Mouse (Mus musculus): ENCODE results near the gene Csdc2. TPM values are rescaled to one million over a fixed set of nuclear protein-coding genes. Genes with fewer than 3 reads are reported as not detected.
A peak's percentile ranks its signal among the peaks of the same experiment; 100 is the strongest.

Gene Csdc2
- total RNA-seq, 1 experiment: 1.2 TPM

GRCm38 (mm10) chr15:81961078-81961451 lies 24.5 kb downstream of the Csdc2 start:
- no peak overlapping the region; the same call in 1 of the 2 replicates for H3K27ac ChIP-seq (ENCODE audit: insufficient read depth, low read depth, low read length, poor library complexity, severe bottlenecking)

GRCm38 (mm10) chr15:81964262-81964661 lies 27.7 kb downstream of the Csdc2 start:
- Histone ChIP-seq H3K4me1 (ENCODE audit: control insufficient read depth in 2 of 2, insufficient read depth in 2 of 2, low read length in 2 of 2, poor library complexity in 1 of 2) (peaks cover 7 to 16% of the 10 kb centered on the region in 2 experiments; a peak in 3 of 4 replicates), H3K27ac (ENCODE audit: insufficient read depth, low read depth, low read length, poor library complexity, severe bottlenecking) (no peak overlapping the region), H3K9me3 (ENCODE audit: control insufficient read depth, insufficient read depth, low read depth, low read length) (no peaks in the 10 kb centered on the region), H3K36me3 (ENCODE audit: control insufficient read depth, insufficient read depth, low read length, poor library complexity, severe bottlenecking) (no peaks in the 10 kb centered on the region), H3K4me3 (ENCODE audit: insufficient read depth in 1 of 2, low read depth in 1 of 2, low read length in 2 of 2, poor library complexity in 1 of 2, severe bottlenecking in 1 of 2) (no peak overlapping the region), H3K9ac (ENCODE audit: insufficient read depth, low read depth, low read length, poor library complexity, severe bottlenecking) (no peak overlapping the region)
- in situ Hi-C loops (cut with MboI; ENCODE audit: low sequenced_read_pairs in 2 of 2, unreplicated experiment in 2 of 2): no loop called here
- TF ChIP-seq ZC3H11A (IDR thresholded peaks at IDR 0.05; ENCODE audit: borderline replicate concordance, low read depth, low read length) (no peak), ZNF384 (IDR thresholded peaks at IDR 0.05; ENCODE audit: low read depth, low read length) (0 out of 2 replicates have a peak, but pooled peaks have one; percentile 29)
- no peak for DNase-seq (ENCODE audit: low read depth, low spot score)

More at GRCm38 (mm10) chr15:81961078-81961451, 24.5 kb downstream of the Csdc2 start:
- Histone ChIP-seq H3K36me3 (ENCODE audit: control insufficient read depth, insufficient read depth, low read length, poor library complexity, severe bottlenecking) (peaks cover 23% of the 10 kb centered on the region), H3K4me1 (ENCODE audit: control insufficient read depth in 2 of 2, insufficient read depth in 2 of 2, low read length in 2 of 2, poor library complexity in 1 of 2) (peaks cover 5 to 15% of the 10 kb centered on the region in 2 experiments; a peak in 3 of 4 replicates), H3K4me3 (ENCODE audit: insufficient read depth in 1 of 2, low read depth in 1 of 2, low read length in 2 of 2, poor library complexity in 1 of 2, severe bottlenecking in 1 of 2) (peak overlapping the region in 1 of 2 experiments; percentile 55; a peak in 3 of 4 replicates), H3K9me3 (ENCODE audit: control insufficient read depth, insufficient read depth, low read depth, low read length) (no peaks in the 10 kb centered on the region), H3K9ac (ENCODE audit: insufficient read depth, low read depth, low read length, poor library complexity, severe bottlenecking) (no peak overlapping the region; the same call in 1 of the 2 replicates)
- in situ Hi-C loops (cut with MboI; ENCODE audit: low sequenced_read_pairs in 2 of 2, unreplicated experiment in 2 of 2): no loop called here
- no peak for DNase-seq (ENCODE audit: low read depth, low spot score)
- TF ChIP-seq CHD2 (IDR thresholded peaks at IDR 0.05; ENCODE audit: low read depth, low read length) (peak; percentile 37; the same call in 1 of the 2 replicates), MAFK (IDR thresholded peaks at IDR 0.05; ENCODE audit: insufficient read depth, low read depth, low read length) (0 out of 2 replicates have a peak, but pooled peaks have one; percentile 54), ZNF384 (IDR thresholded peaks at IDR 0.05; ENCODE audit: low read depth, low read length) (no peak)

- H3K27ac ChIP-seq (ENCODE audit: insufficient read depth, low read depth, low read length, poor library complexity, severe bottlenecking): no peak overlapping the region
- no peak overlapping the region for H3K9ac ChIP-seq (ENCODE audit: insufficient read depth, low read depth, low read length, poor library complexity, severe bottlenecking)
- in situ Hi-C loops (cut with MboI; ENCODE audit: low sequenced_read_pairs in 2 of 2, unreplicated experiment in 2 of 2): no loop called here
- no peak for TF ChIP-seq HCFC1 (IDR thresholded peaks at IDR 0.05; ENCODE audit: borderline replicate concordance, insufficient read depth, low read length)
- TF ChIP-seq CHD2 (IDR thresholded peaks at IDR 0.05; ENCODE audit: low read depth, low read length): no peak
- no peak for TF ChIP-seq ZC3H11A (IDR thresholded peaks at IDR 0.05; ENCODE audit: borderline replicate concordance, low read depth, low read length)
- TF ChIP-seq ZNF384 (IDR thresholded peaks at IDR 0.05; ENCODE audit: low read depth, low read length): no peak
- no peak for TF ChIP-seq MAFK (IDR thresholded peaks at IDR 0.05; ENCODE audit: insufficient read depth, low read depth, low read length)
- no peaks in the 10 kb centered on the region for H3K36me3 ChIP-seq (ENCODE audit: control insufficient read depth, insufficient read depth, low read length, poor library complexity, severe bottlenecking)
- no peaks in the 10 kb centered on the region for H3K9me3 ChIP-seq (ENCODE audit: control insufficient read depth, insufficient read depth, low read depth, low read length)
- peaks cover 7 to 16% of the 10 kb centered on the region in 2 experiments; a peak in 3 of 4 replicates for H3K4me1 ChIP-seq (ENCODE audit: control insufficient read depth in 2 of 2, insufficient read depth in 2 of 2, low read length in 2 of 2, poor library complexity in 1 of 2)
- no peak overlapping the region for H3K4me3 ChIP-seq (ENCODE audit: insufficient read depth in 1 of 2, low read depth in 1 of 2, low read length in 2 of 2, poor library complexity in 1 of 2, severe bottlenecking in 1 of 2)
- DNase-seq (ENCODE audit: low read depth, low spot score): no peak
These were observed 28.5 kb downstream of the Csdc2 start for GRCm38 (mm10) chr15:81964980-81965545.

GRCm38 (mm10) chr15:81966062-81966829 lies 29.7 kb downstream of the Csdc2 start:
- in situ Hi-C loops (cut with MboI; ENCODE audit: low sequenced_read_pairs in 2 of 2, unreplicated experiment in 2 of 2): no loop called here
- Histone ChIP-seq H3K4me3 (ENCODE audit: insufficient read depth in 1 of 2, low read depth in 1 of 2, low read length in 2 of 2, poor library complexity in 1 of 2, severe bottlenecking in 1 of 2) (no peak overlapping the region), H3K9ac (ENCODE audit: insufficient read depth, low read depth, low read length, poor library complexity, severe bottlenecking) (no peak overlapping the region), H3K36me3 (ENCODE audit: control insufficient read depth, insufficient read depth, low read length, poor library complexity, severe bottlenecking) (no peaks in the 10 kb centered on the region), H3K9me3 (ENCODE audit: control insufficient read depth, insufficient read depth, low read depth, low read length) (peaks cover 5% of the 10 kb centered on the region; the same call in 1 of the 2 replicates), H3K4me1 (ENCODE audit: control insufficient read depth in 2 of 2, insufficient read depth in 2 of 2, low read length in 2 of 2, poor library complexity in 1 of 2) (peaks cover 6 to 16% of the 10 kb centered on the region in 2 experiments; a peak in 3 of 4 replicates), H3K27ac (ENCODE audit: insufficient read depth, low read depth, low read length, poor library complexity, severe bottlenecking) (peak overlapping the region; percentile 57; the same call in 1 of the 2 replicates)
- TF ChIP-seq CHD2 (IDR thresholded peaks at IDR 0.05; ENCODE audit: low read depth, low read length) (no peak), ZC3H11A (IDR thresholded peaks at IDR 0.05; ENCODE audit: borderline replicate concordance, low read depth, low read length) (no peak), ZNF384 (IDR thresholded peaks at IDR 0.05; ENCODE audit: low read depth, low read length) (no peak), MAFK (IDR thresholded peaks at IDR 0.05; ENCODE audit: insufficient read depth, low read depth, low read length) (no peak), HCFC1 (IDR thresholded peaks at IDR 0.05; ENCODE audit: borderline replicate concordance, insufficient read depth, low read length) (no peak)
- no peak for DNase-seq (ENCODE audit: low read depth, low spot score)
